Mouse (Mus musculus) heart, postnatal 0 days (tissue): ENCODE results near the gene Esrrg.

Experiments used
- CTCF ChIP-seq: IDR thresholded peaks from 2 replicates; pipeline ENCODE4 v1.5.1; 2016; ENCODE audit warnings: antibody characterized with exemption, control low read depth, low read depth
- EP300 ChIP-seq: IDR thresholded peaks from 2 replicates; pipeline ENCODE4 v1.6.1; 2016; ENCODE audit warnings: antibody characterized with exemption, low read depth

DNA sequence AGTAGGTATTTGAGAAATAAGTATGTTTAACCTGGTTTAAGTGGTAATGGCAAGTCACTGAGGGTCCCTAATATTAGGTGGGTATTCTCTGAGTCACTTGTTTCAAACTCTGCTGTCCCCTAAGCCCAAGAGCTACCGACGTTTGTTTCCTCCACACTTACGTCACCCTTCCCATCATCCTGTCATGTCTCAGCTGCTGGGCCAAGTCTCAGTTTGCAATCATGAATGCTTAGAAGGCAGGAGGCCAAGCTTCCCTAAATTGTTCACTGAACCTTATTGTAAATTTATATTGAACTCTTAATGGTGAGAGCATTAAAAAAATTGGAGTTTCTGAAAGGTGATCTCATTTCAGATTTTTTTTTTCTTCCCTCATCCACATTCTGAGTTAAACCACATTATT, 322.6 kb downstream of the Esrrg start:
- TF ChIP-seq CTCF (no peak), EP300 (no peak)
